Mouse (Mus musculus) T-helper 1 cell (primary cell): ENCODE data around the gene Spink4.
"Not testable (repeated sequence)": the region's sequence is repeated elsewhere in the genome, so short reads cannot be mapped to it uniquely, and the experiment has no call there.

Experiments used
- in situ Hi-C: fragments of 300-600 bp; cut with MboI, MseI; formaldehyde crosslinking; loops from one replicate; pipeline ENCODE4 v1.15.1; 2025; ENCODE audit warnings: high pct_unique_total_duplicates

Gene Spink4

DNA sequence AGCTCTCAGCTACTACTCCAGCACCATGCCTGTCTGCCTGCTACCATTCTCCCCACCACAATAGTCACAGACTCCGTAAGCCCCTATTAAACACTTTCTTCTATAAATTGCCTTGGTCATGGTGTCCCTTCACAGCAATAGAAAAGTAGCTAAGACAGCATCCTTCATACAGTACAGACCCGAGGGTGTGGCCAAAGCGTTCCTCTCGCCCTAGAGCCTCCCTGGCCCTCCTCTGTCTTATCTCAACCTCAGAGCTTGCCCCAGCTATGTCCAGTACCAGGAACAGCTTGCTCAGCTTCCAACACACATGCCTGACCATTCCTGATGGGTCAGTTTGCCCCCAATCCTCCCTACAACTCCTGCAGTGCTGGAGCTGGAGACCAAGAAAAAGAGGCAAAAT, 19.2 kb upstream of the Spink4 start:
- in situ Hi-C loops = no loop called here

GRCm38 (mm10) chr4:40906298-40906697, 13.6 kb upstream of the Spink4 start:
- in situ Hi-C loops = loop anchor here (5.0 kb wide), 2 partner anchors 39 to 134 kb away; no protein-coding TSS in a partner anchor

GRCm38 (mm10) chr4:40908261-40908969, 11.4 kb upstream of the Spink4 start:
- in situ Hi-C loops = loop anchor here (5.0 kb wide), 2 partner anchors 41 to 136 kb away; no protein-coding TSS in a partner anchor

GRCm38 (mm10) chr4:40914287-40914867, 5.5 kb upstream of the Spink4 start:
- in situ Hi-C loops = no loop called here

- in situ Hi-C loops = no loop called here
Measured at GRCm38 (mm10) chr4:40915947-40916346, 3.9 kb upstream of the Spink4 start.

DNA sequence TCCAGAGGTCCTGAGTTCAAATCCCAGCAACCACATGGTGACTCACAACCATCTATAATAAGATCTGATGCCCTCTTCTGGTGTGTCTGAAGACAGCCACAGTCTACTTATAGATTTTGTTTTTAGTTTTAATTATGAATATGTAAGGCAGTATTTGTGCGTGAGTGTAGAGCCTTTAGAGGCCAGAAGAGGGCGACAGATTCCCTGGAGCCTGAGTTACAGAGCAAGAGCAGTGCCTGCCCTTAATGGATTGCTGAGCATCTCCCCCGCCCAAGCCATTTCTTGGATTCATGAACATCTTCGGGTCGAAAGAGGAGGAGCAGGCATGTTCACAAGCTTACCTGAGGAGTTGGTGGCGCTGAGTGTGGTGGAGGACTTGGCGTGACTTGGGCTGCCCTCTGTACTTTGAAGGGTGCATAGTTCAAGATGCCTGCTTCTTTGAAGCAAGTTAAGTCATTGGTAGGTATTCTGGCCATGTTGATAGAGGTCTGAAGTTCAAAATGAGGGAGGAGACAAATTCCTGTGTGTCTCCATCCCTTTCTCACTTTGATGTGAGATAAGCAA, 3.2 kb upstream of the Spink4 start:
- in situ Hi-C loops = no loop called here

DNA sequence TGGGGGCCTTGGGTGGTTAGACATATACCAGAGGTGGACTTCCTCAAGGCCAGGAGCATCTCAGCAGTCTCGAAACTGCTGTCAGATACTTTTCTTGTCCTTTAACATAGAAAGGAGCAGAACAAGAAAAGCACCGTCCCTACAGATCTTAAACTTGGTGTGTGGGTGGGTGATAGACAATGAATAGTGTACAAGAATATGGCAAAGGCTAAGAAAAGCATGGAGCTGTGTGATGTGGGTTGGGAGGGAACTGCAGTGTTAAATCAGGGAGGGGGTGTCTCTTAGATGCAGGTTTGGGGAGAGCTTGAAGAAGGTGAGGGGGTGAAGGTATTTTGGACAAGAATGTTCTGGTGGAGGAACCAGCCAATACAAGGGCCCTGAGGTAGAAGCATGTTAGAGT, 724 bp downstream of the Spink4 start:
- in situ Hi-C loops = no loop called here

- in situ Hi-C loops = no loop called here
Measured at GRCm38 (mm10) chr4:40921288-40921687, 1.4 kb downstream of the Spink4 start.

- in situ Hi-C loops = no loop called here
Measured at GRCm38 (mm10) chr4:40923087-40923651, 3.3 kb downstream of the Spink4 start.

GRCm38 (mm10) chr4:40925568-40925967, 5.7 kb downstream of the Spink4 start:
- in situ Hi-C loops = no loop called here

DNA sequence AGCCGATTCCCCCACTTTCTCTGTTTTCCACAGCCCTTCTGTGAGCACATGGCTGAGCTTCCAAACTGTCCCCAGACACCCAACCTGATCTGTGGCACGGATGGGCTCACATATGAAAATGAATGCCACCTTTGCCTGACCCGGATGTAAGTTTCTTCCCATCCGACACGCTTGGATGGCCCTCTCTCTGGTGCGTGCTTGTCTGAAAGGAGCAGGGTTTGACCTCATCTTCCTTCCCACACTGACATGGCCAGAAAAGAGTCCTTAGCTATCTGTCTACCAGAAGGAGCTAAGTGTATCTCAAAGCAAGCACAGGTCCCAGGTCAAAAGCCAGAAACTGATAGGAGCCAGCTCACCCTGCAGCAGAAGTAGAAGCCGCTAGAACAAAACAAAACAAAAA, 9.2 kb downstream of the Spink4 start:
- in situ Hi-C loops = no loop called here

DNA sequence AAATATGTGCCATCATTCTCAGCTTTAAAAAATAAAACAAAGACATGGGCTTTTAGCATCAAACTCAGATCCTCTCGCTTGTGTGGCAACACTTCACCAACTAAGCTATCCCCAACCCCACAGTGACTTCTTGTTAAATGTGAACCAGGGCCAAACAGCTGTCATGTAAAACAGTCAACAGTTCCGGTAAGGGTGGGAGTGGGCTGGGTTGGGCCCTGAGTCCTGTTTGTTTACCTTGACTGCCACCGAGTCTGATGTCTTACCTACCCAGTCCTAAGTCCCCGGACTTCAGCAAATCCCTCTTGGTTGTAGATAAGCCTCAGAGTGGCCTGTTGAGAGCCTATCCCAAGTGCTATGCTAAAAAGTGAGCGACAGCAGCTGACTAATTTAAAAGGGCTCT, 13.8 kb downstream of the Spink4 start:
- in situ Hi-C loops = no loop called here

- in situ Hi-C loops = not testable (repeated sequence)
Measured at GRCm38 (mm10) chr4:40934369-40934768, 14.5 kb downstream of the Spink4 start.

DNA sequence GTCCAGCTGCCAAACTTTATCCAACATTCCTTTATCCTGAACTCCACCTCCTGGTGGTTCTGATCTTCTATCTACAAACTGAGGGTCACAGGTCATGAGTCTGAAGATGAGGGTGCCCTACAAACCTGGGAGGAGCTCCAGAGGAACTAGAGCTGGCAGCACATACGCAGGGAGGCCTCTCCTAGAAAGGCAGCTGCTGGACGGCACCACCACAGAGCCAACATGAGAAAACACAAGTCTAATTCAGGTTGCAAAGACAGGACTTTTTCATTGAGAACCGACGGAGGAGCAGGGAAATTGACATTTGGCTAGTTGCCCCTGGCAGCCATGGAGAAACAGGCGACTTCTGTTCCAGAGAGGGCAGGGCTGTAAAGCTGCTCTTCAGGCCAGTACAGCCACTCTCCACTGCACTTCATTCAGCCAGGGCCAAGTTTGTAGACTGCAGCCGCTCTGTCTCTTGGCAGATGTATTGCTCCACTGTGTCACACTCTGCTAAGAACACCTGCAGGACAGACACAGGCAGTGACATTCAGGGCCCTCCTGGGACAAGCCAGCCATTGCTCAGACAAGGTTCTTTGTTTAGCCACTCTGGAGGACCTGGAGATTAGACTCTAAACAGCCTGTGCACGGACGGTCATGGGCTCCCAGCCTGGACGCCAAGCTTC, 16.5 kb downstream of the Spink4 start:
- in situ Hi-C loops = no loop called here

GRCm38 (mm10) chr4:40938793-40939192, 18.9 kb downstream of the Spink4 start:
- in situ Hi-C loops = no loop called here

- in situ Hi-C loops = no loop called here
Measured at GRCm38 (mm10) chr4:40943651-40944050, 23.8 kb downstream of the Spink4 start.

- in situ Hi-C loops = no loop called here
Measured at GRCm38 (mm10) chr4:40946516-40947121, 26.8 kb downstream of the Spink4 start.

- in situ Hi-C loops = no loop called here
Measured at GRCm38 (mm10) chr4:40947565-40948159, 27.8 kb downstream of the Spink4 start.

GRCm38 (mm10) chr4:40948160-40948708, 28.4 kb downstream of the Spink4 start, which contains the start of the genes Bag1 and Chmp5:
Gene Bag1 (minus strand): TSS chr4:40948294.
Gene Chmp5 (plus strand): TSS chr4:40948407.
- in situ Hi-C loops = no loop called here

DNA sequence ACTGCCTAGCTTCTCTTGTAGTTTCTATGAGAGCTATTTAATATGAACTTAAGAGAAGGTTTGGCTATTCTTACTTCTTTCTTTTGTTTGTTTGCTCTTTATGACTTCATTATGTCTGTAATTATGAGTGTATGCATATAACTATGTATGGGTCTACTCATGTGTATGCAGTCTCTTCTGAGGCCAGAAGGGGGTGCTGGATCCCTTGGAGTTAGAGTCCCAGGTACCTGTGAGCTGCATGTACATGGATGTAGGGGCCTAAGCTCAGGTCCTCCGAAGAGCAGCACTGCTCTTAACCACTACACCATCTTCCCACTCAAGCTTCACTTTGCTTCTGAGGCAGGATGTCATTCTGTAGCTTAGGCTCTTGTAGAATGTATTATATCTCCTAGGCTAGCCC, 33.7 kb downstream of the Spink4 start:
- in situ Hi-C loops = loop anchor here (25.0 kb wide), 1 partner anchor 691 kb away; the partner anchor contains the start of genes Smim27 and Topors

DNA sequence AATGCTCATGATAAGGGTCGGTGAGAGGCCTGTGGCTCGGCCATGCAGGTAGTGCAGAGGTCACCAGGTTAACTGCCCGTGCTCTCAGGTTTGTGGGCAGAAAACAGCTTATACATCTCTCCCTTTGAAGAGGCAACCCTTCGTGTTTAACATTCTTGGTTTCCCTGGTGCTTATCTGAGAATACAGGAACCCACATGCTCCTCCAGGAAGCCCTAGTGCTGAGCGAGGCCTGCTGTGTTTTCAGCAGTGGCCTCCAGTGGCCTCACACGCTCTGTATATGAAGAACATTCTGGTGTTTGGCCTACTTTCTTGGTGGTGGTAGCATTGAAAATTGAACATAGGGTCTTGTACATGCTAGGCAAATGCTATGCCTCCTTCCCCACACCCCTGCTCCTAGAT, 36.1 kb downstream of the Spink4 start:
- in situ Hi-C loops = loop anchor here (25.0 kb wide), 1 partner anchor 694 kb away; the partner anchor contains the start of genes Smim27 and Topors
